Mouse (Mus musculus) MEL-GATA-1-ER (cell line): ENCODE results near the gene Agtpbp1.

ENCODE experiments used
- DNase-seq: peaks from one replicate; pipeline ENCODE4 v3.0.0-alpha.2; 2012; ENCODE audit warnings: low read depth; ENCODE audit errors: extremely low read depth

Gene Agtpbp1

DNA sequence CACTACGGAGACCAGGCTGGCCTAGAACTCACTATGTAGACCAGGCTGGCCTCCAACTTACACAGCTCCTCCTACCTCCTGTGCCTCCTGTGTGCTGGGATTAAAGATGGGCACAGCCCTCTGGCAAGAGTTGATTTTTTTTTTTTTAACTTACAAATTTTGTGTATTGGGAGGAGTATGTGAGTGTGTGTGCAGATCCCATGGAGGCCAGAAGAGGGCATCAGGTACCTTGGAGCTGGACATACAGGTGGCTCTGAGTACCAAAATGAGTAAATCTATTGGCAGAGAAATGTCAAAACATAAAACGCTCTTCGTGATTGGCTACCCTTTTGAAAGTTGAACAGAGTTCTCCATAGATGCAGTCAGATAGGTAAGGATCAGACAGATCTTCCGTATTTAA lies 4.1 kb downstream of the Agtpbp1 start:
- DNase-seq, result peak; percentile 39

DNA sequence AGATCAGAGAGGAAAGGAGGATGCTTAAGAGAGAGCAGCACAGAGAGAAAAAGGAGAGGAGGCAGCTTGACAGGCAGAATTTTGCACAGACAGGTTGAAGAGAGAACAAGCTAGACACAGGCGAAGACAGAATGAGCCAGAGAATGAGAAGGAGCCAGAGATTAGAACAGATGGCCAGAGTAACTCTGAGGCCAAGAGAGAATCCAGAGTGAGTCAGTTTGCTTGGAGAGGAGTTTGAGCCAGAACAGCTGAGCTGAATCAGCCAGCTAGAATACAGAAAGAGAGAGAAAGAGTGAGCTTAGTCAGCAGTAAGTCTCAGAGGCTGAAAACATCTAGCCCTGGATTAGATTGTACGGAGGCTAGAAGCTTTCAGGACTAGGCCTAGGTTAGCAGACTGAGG lies 12.5 kb downstream of the Agtpbp1 start:
- DNase-seq, result no peak

DNA sequence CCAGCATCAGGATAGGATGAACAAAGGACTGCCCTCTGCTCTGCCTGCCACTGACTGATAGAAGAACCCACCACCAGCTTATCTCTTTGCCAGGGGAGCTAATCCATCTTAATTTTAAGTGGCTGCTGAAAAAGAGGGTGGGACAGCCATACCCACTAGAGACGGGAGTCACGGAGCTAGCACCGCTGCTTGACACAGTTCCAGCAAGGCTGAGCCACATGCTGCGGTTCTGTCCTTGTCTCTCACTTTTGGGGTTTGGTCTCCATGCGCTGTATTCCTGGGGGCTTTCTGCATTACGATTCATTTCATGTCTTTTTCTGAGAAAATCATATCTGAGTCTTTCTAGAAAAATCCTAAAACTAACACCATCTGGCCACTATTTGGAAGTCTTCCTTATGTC lies 13.9 kb downstream of the Agtpbp1 start:
- DNase-seq, result no peak

DNA sequence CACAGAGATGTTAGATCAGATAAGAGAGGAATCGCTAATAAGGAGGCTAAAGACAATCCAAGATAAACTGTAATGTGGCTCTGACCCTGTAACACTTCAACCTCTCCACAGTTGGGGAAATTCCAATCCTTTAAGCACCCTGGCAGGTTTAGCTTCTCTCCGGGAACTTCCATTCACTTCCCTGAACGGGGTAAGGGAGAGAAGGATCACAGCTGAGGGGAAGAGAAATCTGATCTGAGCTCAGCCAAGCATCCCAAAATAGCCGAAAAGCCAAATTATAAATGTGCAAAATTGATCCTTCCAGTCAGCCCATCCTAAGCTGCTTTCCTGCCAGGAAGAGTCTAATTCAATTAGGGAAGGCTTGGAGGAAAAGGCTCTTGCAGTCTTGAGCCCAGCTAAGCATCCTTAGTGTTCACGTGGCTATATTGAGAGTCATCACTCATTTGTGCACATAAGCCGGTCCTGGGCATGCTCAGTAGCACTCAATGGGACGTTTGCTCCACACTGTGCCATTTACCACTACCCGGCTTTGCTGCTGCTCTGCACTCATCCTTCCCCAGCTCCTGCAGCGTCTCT lies 19.0 kb downstream of the Agtpbp1 start:
- DNase-seq, result no peak

DNA sequence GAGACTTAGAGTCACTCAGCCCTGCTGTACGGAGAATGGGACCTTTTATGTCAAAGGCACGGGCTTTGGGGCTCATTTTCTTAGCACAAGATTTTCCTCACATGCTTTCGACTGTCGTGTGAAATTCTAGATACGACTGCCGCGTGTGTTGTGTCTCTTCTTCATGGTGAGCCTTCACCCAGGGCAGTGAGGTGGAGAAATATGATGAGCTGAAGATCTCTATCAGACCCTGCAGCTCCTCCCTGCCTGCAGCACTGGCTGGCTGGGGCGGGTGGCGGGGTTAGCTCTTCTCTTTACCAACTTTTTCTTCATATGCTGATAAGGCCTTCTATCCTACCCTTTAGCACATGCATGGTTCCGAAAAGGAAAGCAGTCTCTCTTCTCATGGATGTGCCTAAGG lies 20.1 kb downstream of the Agtpbp1 start:
- DNase-seq, result no peak

DNA sequence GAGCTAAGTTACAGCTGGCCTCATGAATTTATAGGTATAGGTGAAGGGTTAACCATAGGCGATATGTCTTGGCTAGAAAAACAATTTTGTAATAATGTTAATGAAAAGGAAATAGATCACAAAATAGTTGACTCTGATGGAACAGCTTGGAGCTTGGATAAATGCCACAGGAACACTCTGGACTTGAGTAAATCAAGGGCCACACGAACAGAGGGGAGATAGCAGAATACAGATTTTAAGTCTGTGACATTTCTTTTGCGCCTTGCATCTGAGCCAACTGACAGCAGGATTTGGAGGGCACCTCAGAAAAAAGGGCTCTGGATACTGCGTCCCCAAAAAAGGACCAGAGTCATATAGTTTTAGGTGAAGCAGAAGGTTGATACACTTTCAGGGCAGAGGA lies 20.5 kb downstream of the Agtpbp1 start:
- DNase-seq, result no peak

DNA sequence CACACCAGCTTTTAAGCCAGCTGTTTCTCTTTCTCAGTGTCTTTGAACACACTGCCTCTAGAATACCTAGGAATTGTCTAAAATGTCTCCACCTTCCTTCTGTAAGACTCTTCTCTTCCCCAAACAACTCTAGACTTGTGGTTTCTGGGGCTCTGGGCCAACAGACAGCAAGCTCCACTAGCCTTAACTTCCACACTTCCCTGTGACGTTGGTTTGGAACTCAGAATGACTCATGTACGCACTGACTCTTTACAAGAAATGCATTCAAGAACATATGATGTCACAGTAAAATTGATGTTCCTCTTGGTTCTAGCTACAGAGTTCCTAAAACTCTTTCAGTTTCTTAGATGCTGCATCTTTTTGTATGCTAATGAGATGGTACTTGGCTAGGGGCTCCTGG lies 22.6 kb downstream of the Agtpbp1 start:
- no peak for DNase-seq

DNA sequence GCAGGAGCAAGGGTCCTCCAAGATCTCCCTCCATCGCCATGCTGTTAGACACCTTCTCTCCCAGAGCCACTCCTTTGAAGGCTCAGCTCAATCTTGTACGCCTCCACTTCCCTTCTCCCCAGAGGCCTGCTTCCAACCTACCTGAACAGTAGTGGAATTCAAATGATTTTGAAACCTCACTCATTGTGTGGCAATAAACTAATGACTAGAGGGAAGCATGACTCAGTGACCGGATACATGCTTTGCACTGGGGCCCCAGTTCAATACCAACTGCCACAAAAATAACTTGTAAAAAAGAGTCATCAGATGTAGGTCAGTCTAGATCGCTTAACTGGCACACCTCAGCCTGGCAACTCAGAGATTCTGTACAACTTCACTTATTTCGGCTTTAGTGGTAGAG lies 26.3 kb downstream of the Agtpbp1 start:
- no peak for DNase-seq

DNA sequence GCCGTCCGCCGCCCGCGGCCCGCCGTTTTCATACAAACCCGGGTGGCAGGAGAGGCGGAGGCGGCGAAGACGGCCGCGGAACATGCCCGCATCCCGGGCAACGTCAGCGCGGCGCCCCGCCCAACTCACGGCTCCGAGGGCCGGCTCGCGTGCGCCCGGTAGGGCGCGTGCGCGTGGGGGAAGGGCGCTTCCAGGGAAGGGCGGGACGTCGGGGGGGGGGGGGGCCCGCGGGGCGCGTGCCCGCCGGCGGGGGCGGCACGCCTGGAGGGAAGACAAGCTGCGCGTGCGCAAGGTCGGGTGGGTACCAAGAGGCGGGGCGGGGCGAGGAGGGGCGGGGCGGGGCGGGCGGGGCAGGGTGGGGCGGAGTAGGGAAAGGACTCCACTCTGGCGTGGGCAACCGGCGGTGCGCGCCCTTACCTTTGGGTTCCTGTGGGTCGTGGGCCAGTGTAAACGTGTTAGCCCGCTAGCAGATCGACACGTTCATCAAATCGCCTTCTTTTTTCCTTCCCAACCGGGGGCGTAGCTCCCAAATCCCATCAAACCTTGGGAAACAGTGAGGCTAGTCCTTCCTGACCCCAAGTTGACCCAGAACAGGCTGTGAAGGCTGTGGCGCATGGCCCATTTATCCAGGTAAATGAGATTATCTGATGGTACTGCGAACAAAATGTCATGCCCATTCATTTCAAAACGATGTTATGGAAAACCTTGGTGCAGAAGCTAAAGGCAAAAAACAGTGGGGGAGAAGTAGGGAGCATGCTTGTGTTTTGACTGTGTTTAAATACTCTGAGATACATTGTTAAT lies 27.6 kb downstream of the Agtpbp1 start:
- peak; percentile 43 for DNase-seq

DNA sequence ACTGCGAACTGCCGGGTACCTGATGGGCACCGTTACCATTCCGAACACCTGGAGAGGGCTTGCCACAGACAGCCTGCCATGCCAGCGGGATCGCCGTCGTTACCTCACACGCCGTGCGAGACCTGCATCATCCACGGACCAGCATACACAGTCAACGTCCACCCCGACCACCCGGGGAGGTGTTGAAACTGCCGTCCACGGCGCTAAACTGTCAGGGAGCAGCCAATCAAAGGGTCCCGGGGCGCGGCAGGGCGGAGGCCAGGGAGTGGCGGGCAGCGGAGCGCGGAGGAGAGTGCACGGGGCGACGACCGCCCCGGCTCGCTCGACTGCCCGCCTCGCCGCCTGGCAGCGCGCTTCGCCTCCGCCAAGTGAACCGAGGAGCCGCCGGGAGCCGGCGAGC lies 28.4 kb downstream of the Agtpbp1 start:
- peak; percentile 25 for DNase-seq

DNA sequence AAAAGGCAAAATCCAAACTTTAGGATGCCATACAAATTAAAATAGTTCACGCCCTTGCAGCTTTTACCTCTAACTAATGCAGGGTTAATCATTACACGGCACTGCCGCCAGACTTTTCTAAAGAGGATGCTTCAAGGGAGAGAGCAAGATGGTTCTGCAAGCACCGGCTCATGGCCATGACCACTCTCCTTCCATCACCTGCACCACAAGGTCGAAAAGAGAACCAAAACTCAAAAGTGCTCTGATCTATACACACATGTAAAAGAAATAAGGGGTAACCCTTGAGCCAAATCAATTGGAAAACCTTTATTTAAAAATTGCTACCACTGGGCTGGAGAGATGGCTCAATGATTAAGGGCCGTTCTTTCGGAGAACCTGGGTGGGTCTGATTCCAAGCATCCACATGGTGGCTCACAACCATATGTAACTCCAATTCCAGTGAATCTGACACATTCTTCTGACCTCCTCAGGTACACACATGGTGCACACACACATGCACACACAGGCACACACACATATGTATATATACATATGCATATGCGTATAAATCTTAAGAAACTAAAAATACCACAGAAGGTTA lies 29.3 kb downstream of the Agtpbp1 start:
- no peak for DNase-seq

DNA sequence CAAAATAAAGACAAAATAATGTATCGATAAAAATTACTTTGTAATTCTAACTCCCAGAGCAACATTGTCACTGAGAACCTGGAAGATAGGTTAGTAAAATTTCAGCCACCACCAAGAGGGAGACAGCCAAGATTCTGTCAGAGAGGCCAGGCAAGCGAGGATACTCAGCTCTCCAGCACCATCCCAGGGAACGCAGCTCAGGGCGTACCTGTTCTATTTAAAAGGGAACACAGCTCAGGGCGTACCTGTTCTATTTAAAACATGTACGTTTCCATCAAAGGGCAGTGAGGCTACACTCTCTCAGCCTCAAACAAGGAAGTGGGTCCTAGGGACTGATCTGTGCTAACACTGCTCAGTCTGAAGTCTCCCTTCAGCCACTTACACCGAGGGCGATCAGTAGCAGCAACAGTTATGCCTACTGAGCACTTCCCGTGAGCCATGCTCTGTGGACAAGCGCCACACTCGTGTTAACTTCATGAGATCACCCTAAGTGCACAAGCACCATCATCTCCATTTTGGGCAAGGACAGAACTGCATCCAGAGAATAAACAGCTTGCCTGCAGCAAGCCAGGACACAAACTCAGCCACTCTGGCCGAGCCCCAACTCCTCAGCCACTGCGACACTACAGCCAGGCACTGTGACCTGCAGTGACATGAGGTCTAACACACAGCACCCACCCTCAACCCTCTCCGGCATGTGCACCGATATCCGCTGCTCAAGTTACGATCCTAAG lies 30.1 kb downstream of the Agtpbp1 start:
- DNase-seq, result no peak

DNA sequence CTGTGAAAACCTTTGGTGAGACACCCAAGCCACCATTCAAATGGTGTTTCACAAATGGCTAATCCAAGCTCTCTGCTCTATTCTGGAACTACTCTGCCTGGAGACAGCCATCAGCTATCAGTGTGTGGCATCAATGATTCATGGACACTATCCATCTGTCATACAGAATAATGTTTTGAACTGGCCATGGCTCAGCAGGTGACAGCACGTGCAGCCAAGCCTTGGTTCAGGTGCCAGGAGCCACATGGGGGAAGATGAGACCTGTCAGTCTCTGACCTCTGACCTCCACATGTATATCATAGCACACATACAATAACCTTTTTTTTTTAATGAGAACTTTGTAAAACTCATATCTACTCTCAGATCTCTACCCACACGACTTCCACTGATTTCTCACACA lies 32.3 kb downstream of the Agtpbp1 start:
- DNase-seq, result no peak

DNA sequence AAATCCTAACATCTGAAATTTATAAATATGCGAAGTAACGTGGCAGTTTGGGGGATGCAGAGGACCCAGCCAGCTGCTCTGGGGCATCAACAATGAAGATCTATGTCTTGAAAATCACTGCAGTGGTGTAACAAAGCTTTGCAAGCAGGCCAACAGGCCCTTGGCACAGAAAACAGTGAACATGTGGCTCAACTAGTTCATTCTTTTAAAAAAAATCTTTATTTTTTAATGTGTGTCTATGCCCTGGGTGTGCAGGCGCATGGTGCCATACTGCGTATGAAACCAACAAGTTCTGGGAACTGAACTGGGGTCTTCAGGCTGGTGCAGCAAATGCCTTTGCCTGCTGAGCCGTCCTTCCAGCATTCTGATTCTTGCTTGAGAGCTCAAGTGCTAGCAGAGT lies 32.7 kb downstream of the Agtpbp1 start:
- DNase-seq, result no peak

DNA sequence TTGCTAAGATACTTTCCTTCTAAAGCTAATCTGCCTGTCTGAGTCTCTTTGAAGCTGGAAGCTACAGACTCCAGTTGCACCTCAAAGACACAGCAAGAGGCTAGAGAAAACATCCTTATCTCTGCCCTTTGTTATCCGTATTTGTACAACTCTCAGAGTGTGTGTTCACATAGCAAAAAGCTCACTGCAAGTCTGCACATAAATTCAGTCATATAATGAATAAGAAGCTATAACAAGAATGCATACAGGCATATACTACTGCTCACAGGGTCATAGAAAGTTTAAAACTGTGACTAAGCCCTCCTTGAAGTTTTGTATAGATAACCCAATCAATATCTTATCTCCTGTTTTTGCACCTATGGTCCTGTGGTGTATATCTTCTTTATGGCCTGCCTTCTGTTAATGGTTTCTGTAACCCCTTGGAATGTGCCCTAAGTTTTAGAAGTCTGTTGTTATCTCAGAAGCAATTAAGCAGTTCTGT lies 35.7 kb downstream of the Agtpbp1 start:
- DNase-seq, result peak; percentile 39

DNA sequence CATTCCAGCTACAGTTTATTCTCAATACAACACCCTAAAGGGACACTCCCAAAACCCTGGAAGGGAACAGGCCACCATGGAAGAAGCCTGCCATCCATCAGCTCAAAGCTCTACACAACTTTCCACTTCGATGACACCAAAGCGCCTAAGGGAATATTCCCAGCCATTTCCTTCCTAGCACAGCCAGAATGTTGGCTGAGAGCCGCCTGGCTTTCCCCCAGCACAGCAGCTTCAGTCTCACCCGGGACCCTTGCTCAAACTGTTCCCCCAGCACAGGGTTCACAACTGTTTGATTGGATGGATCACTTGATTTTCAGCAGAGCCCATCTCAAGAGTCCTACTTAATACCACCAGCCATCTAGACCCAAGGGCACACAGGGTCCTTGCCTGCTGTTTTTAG lies 37.3 kb downstream of the Agtpbp1 start:
- no peak for DNase-seq

DNA sequence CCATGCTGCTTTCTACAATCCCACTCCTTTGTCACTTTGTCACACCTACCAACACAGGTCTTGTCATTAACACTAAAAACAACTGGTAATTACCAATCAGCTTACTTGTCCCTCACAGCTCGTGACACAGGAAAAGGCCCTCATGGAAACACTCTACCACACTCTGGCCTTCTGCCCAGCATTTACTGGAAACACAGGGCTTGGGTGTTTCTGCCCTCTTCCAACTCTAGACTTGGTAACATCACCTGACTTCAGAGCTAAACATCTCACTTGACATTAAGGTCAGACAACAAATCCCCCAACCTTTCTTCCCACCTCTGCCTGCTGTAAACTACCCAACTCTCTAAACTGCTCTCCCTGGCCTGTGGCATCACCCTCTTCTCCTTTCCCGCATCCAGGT lies 37.9 kb downstream of the Agtpbp1 start:
- no peak for DNase-seq

DNA sequence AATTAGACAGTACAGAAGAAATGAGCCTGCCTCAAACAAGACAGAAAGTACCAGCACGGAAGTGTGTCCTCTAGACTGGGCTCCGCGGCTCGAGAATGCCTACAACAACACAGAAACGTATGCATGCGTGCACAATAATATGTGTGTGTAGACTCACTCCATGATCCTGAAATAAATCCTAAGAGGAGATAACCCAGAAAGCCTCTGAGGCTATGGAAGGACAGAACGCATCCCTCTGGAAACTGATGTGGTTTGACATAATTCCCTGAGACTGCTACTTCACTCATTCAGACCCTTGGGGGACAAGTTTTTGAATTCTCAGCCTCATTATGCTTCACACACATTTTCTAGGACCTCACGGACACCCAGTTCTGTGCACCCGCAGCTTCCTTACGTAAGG lies 42.6 kb downstream of the Agtpbp1 start:
- no peak for DNase-seq

DNA sequence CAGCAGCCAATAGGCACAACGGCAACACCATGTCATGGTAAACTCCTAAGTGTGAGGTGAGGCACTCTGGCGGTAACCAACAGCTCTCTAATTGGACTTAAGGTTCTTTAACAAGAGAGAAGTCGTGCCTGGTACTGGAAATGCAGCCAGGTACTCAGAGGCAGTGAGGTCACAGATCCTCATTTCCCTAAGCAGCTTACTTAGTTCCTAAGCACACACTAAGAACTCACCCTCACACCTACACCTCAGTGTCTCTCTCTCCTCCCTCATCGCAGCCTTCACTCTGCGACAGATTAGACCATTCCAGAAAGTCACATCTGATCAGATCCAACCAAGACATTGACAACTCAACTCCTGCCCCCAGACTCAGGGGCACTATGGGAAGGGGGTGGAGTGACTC lies 45.0 kb downstream of the Agtpbp1 start:
- DNase-seq, result no peak

DNA sequence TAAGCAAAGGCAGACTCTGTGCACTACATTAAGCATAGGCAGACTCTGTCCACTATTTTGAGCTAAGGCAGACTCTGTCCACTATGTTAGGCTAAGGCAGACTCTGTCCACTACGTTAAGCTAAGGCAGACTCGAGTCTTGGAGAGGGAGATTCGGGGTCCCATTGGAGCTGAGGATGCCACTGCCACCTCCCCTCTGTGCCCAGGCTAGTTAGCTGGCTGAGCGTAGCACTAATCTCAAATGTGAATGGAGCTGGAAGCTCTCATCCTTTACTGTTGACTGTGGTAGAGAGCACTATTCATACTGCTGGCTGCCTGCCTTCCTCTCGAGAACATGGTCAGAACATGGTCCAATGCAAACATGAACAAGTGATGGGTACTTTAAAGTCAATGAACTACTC lies 46.4 kb downstream of the Agtpbp1 start:
- DNase-seq, result no peak

DNA sequence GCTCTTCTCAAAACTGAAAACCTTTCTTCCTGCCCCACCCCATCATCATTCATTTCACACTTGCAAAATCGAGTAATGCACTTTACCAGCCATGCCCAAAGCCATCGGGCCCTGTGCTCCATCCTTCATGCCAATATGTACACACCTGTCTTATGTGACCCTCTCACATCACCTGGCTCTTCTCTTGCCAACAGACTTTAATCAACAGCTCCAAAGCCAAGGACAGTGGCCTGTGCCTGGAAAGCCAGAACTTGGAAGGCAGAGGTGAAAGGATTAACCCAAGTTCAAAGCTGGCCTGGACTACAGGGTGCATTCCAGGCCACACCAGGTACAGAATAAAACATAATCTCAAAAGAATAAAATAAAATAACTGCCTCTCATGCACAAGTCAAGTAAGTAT lies 48.4 kb downstream of the Agtpbp1 start:
- DNase-seq, result no peak

DNA sequence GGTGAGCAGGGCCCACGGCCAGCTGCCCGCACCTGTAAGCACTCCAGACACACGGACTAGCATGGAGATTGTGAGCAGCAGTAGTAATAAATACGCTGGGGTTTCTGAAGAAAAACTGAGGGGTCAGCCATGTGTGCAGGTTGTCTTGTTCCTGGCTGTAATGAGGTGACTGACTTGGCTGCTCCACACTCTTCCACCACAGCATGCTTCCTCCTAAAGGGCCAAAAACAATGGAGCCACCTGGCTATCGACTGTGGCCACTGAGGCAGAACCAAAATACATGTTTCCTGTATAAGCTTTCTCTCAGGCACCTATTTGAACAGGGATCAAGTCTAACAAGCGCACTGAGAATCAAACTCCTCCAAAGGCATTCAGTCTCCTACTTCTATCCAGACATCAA lies 49.3 kb downstream of the Agtpbp1 start:
- no peak for DNase-seq
